Mouse (Mus musculus): ENCODE data around the gene Zc3h6. TPM values are rescaled to one million over a fixed set of nuclear protein-coding genes. Genes with fewer than 3 reads are reported as not detected.
A peak's percentile ranks its signal among the peaks of the same experiment; 100 is the strongest.

Gene Zc3h6
- 1.7 and 1.9 TPM in 2 replicates for polyA plus RNA-seq (2014; fragmentation: Nextera tagmentation; extraction: Ambion mirVana)

GRCm38 (mm10) chr2:128966641-128967580, at the start of gene Zc3h6:
Gene Zc3h6, plus strand, starts transcription at chr2:128967402.
- Histone ChIP-seq H3K4me2 (ENCODE audit: low read depth, severe bottlenecking) (peak within 1 kb of the TSS; percentile 71), H3K9ac (ENCODE audit: low read length) (peak within 1 kb of the TSS; percentile 100), H3K4me1 (ENCODE audit: control insufficient read depth, insufficient read depth, low read length) (0 out of 2 replicates have a peak, but pooled peaks cover 2% of the 10 kb centered on the region), H3K36me3 (ENCODE audit: control insufficient read depth, insufficient read depth, low read length) (no peaks in the 10 kb centered on the region), H3K27ac (replicated peaks; ENCODE audit: low read depth, low read length) (peak within 1 kb of the TSS; percentile 100), H3K9me3 (ENCODE audit: control insufficient read depth, low read length) (no peaks in the 10 kb centered on the region), H3K4me3 (ENCODE audit: low read depth, low read length) (peak within 1 kb of the TSS; percentile 84), H3K27me3 (ENCODE audit: control insufficient read depth, insufficient read depth, low read length) (no peaks in the 10 kb centered on the region)
- ATAC-seq (ENCODE audit: insufficient number of reproducible peaks, low FRiP score, low TSS enrichment, low read depth): peak; percentile 97
- peak; percentile 100 for DNase-seq (ENCODE audit: low spot score)
- WGBS: 1% methylated on average over 64 of the region's 65 CpGs

GRCm38 (mm10) chr2:128924799-128925198, 42.4 kb upstream of the Zc3h6 start:
- ATAC-seq (ENCODE audit: insufficient number of reproducible peaks, low FRiP score, low TSS enrichment, low read depth): no peak
- H3K9me3 ChIP-seq (ENCODE audit: control insufficient read depth, low read length): no peaks in the 10 kb centered on the region
- DNase-seq (ENCODE audit: low spot score): no peak
- no peaks in the 10 kb centered on the region for H3K4me1 ChIP-seq (ENCODE audit: control insufficient read depth, insufficient read depth, low read length)
- no peak overlapping the region for H3K4me2 ChIP-seq (ENCODE audit: low read depth, severe bottlenecking)
- no peaks in the 10 kb centered on the region; the same call in 1 of the 2 replicates for H3K36me3 ChIP-seq (ENCODE audit: control insufficient read depth, insufficient read depth, low read length)
- H3K4me3 ChIP-seq (ENCODE audit: low read depth, low read length): no peak overlapping the region
- no peaks in the 10 kb centered on the region for H3K27me3 ChIP-seq (ENCODE audit: control insufficient read depth, insufficient read depth, low read length)
- no peak overlapping the region for H3K27ac ChIP-seq (replicated peaks; ENCODE audit: low read depth, low read length)
- no peak overlapping the region for H3K9ac ChIP-seq (ENCODE audit: low read length)
- 86% methylated on average over 4 of the region's 4 CpGs for WGBS

GRCm38 (mm10) chr2:128928446-128928845, 38.8 kb upstream of the Zc3h6 start:
- Histone ChIP-seq H3K27ac (replicated peaks; ENCODE audit: low read depth, low read length) (no peak overlapping the region), H3K4me2 (ENCODE audit: low read depth, severe bottlenecking) (no peak overlapping the region), H3K4me3 (ENCODE audit: low read depth, low read length) (no peak overlapping the region), H3K27me3 (ENCODE audit: control insufficient read depth, insufficient read depth, low read length) (no peaks in the 10 kb centered on the region), H3K36me3 (ENCODE audit: control insufficient read depth, insufficient read depth, low read length) (no peaks in the 10 kb centered on the region; the same call in 1 of the 2 replicates), H3K9me3 (ENCODE audit: control insufficient read depth, low read length) (no peaks in the 10 kb centered on the region), H3K4me1 (ENCODE audit: control insufficient read depth, insufficient read depth, low read length) (no peaks in the 10 kb centered on the region), H3K9ac (ENCODE audit: low read length) (no peak overlapping the region)
- DNase-seq (ENCODE audit: low spot score): no peak
- no peak for ATAC-seq (ENCODE audit: insufficient number of reproducible peaks, low FRiP score, low TSS enrichment, low read depth)
- 76% methylated on average over 3 of the region's 3 CpGs for WGBS

- H3K9me3 ChIP-seq (ENCODE audit: control insufficient read depth, low read length): no peaks in the 10 kb centered on the region
- no peak overlapping the region for H3K4me2 ChIP-seq (ENCODE audit: low read depth, severe bottlenecking)
- no peak overlapping the region for H3K27ac ChIP-seq (replicated peaks; ENCODE audit: low read depth, low read length)
- H3K9ac ChIP-seq (ENCODE audit: low read length): no peak overlapping the region
- H3K4me1 ChIP-seq (ENCODE audit: control insufficient read depth, insufficient read depth, low read length): no peaks in the 10 kb centered on the region
- ATAC-seq (ENCODE audit: insufficient number of reproducible peaks, low FRiP score, low TSS enrichment, low read depth) (no peak), DNase-seq (ENCODE audit: low spot score) (no peak)
- H3K27me3 ChIP-seq (ENCODE audit: control insufficient read depth, insufficient read depth, low read length): no peaks in the 10 kb centered on the region
- H3K4me3 ChIP-seq (ENCODE audit: low read depth, low read length): no peak overlapping the region
- peaks cover 4% of the 10 kb centered on the region; the same call in 1 of the 2 replicates for H3K36me3 ChIP-seq (ENCODE audit: control insufficient read depth, insufficient read depth, low read length)
Observed at GRCm38 (mm10) chr2:128930704-128931103, 36.5 kb upstream of the Zc3h6 start.

GRCm38 (mm10) chr2:128936256-128936655, 30.9 kb upstream of the Zc3h6 start:
- DNase-seq (ENCODE audit: low spot score) (no peak), ATAC-seq (ENCODE audit: insufficient number of reproducible peaks, low FRiP score, low TSS enrichment, low read depth) (no peak)
- Histone ChIP-seq H3K4me1 (ENCODE audit: control insufficient read depth, insufficient read depth, low read length) (no peaks in the 10 kb centered on the region), H3K9ac (ENCODE audit: low read length) (no peak overlapping the region), H3K27ac (replicated peaks; ENCODE audit: low read depth, low read length) (no peak overlapping the region), H3K27me3 (ENCODE audit: control insufficient read depth, insufficient read depth, low read length) (no peaks in the 10 kb centered on the region), H3K4me3 (ENCODE audit: low read depth, low read length) (no peak overlapping the region), H3K9me3 (ENCODE audit: control insufficient read depth, low read length) (no peaks in the 10 kb centered on the region), H3K36me3 (ENCODE audit: control insufficient read depth, insufficient read depth, low read length) (peaks cover 4% of the 10 kb centered on the region; the same call in 1 of the 2 replicates), H3K4me2 (ENCODE audit: low read depth, severe bottlenecking) (no peak overlapping the region)
- WGBS: 94% methylated on average over 3 of the region's 3 CpGs

- WGBS: 1% methylated on average over 65 of the region's 65 CpGs
Observed at GRCm38 (mm10) chr2:128943538-128944528, 23.4 kb upstream of the Zc3h6 start, which contains the start of gene Zc3h8. Gene Zc3h8, minus strand, starts transcription at chr2:128944077.

GRCm38 (mm10) chr2:128947962-128948588, 19.1 kb upstream of the Zc3h6 start:
- Histone ChIP-seq H3K9ac (ENCODE audit: low read length) (no peak overlapping the region), H3K9me3 (ENCODE audit: control insufficient read depth, low read length) (no peaks in the 10 kb centered on the region), H3K4me2 (ENCODE audit: low read depth, severe bottlenecking) (no peak overlapping the region), H3K27me3 (ENCODE audit: control insufficient read depth, insufficient read depth, low read length) (no peaks in the 10 kb centered on the region), H3K4me3 (ENCODE audit: low read depth, low read length) (no peak overlapping the region), H3K27ac (replicated peaks; ENCODE audit: low read depth, low read length) (no peak overlapping the region), H3K36me3 (ENCODE audit: control insufficient read depth, insufficient read depth, low read length) (no peaks in the 10 kb centered on the region), H3K4me1 (ENCODE audit: control insufficient read depth, insufficient read depth, low read length) (no peaks in the 10 kb centered on the region)
- no peak for ATAC-seq (ENCODE audit: insufficient number of reproducible peaks, low FRiP score, low TSS enrichment, low read depth)
- DNase-seq (ENCODE audit: low spot score): no peak
- WGBS: 37% methylated on average over 6 of the region's 6 CpGs

More at GRCm38 (mm10) chr2:128943538-128944528, 23.4 kb upstream of the Zc3h6 start, which contains the start of gene Zc3h8:
- peak within 1 kb of the TSS; percentile 56 for H3K4me3 ChIP-seq (ENCODE audit: low read depth, low read length)
- ATAC-seq (ENCODE audit: insufficient number of reproducible peaks, low FRiP score, low TSS enrichment, low read depth) (peak; percentile 88), DNase-seq (ENCODE audit: low spot score) (peak; percentile 98)
- H3K27ac ChIP-seq (replicated peaks; ENCODE audit: low read depth, low read length): peak within 1 kb of the TSS; percentile 69
- H3K4me2 ChIP-seq (ENCODE audit: low read depth, severe bottlenecking): peak within 1 kb of the TSS; percentile 77
- no peaks in the 10 kb centered on the region for H3K4me1 ChIP-seq (ENCODE audit: control insufficient read depth, insufficient read depth, low read length)
- H3K36me3 ChIP-seq (ENCODE audit: control insufficient read depth, insufficient read depth, low read length): no peaks in the 10 kb centered on the region
- H3K9ac ChIP-seq (ENCODE audit: low read length): peak within 1 kb of the TSS; percentile 64
- no peaks in the 10 kb centered on the region for H3K9me3 ChIP-seq (ENCODE audit: control insufficient read depth, low read length)
- no peaks in the 10 kb centered on the region for H3K27me3 ChIP-seq (ENCODE audit: control insufficient read depth, insufficient read depth, low read length)
